Mouse (Mus musculus): ENCODE measurements around the gene Acss2.

Gene Acss2

GRCm38 (mm10) chr2:155569223-155569807 is 51.6 kb downstream of the Acss2 start:
- TF ChIP-seq GATA4 (IDR thresholded peaks at IDR 0.05; ENCODE audit: insufficient replicate concordance, low read length) = no peak

GRCm38 (mm10) chr2:155573001-155573400 is 55.3 kb downstream of the Acss2 start:
- no peak for TF ChIP-seq GATA4 (IDR thresholded peaks at IDR 0.05; ENCODE audit: insufficient replicate concordance, low read length)

GRCm38 (mm10) chr2:155573996-155574395 is 56.2 kb downstream of the Acss2 start:
- TF ChIP-seq GATA4 (IDR thresholded peaks at IDR 0.05; ENCODE audit: insufficient replicate concordance, low read length) = no peak

- TF ChIP-seq GATA4 (IDR thresholded peaks at IDR 0.05; ENCODE audit: insufficient replicate concordance, low read length) = no peak
These were observed 57.0 kb downstream of the Acss2 start for GRCm38 (mm10) chr2:155574700-155575099.

GRCm38 (mm10) chr2:155576656-155577055 is 58.9 kb downstream of the Acss2 start:
- no peak for TF ChIP-seq GATA4 (IDR thresholded peaks at IDR 0.05; ENCODE audit: insufficient replicate concordance, low read length)

- no peak for TF ChIP-seq GATA4 (IDR thresholded peaks at IDR 0.05; ENCODE audit: insufficient replicate concordance, low read length)
These were observed 62.6 kb downstream of the Acss2 start for GRCm38 (mm10) chr2:155580331-155580730.

- no peak for TF ChIP-seq GATA4 (IDR thresholded peaks at IDR 0.05; ENCODE audit: insufficient replicate concordance, low read length)
These were observed 64.7 kb downstream of the Acss2 start for GRCm38 (mm10) chr2:155582384-155582995.

- no peak for TF ChIP-seq GATA4 (IDR thresholded peaks at IDR 0.05; ENCODE audit: insufficient replicate concordance, low read length)
These were observed 65.2 kb downstream of the Acss2 start for GRCm38 (mm10) chr2:155582996-155583395.

GRCm38 (mm10) chr2:155583927-155584530 is 66.3 kb downstream of the Acss2 start:
- TF ChIP-seq GATA4 (IDR thresholded peaks at IDR 0.05; ENCODE audit: insufficient replicate concordance, low read length) = no peak

- no peak for TF ChIP-seq GATA4 (IDR thresholded peaks at IDR 0.05; ENCODE audit: insufficient replicate concordance, low read length)
These were observed 67.3 kb downstream of the Acss2 start for GRCm38 (mm10) chr2:155585082-155585481.

- no peak for TF ChIP-seq GATA4 (IDR thresholded peaks at IDR 0.05; ENCODE audit: insufficient replicate concordance, low read length)
These were observed 67.7 kb downstream of the Acss2 start for GRCm38 (mm10) chr2:155585486-155585885.

GRCm38 (mm10) chr2:155588136-155588535 is 70.4 kb downstream of the Acss2 start:
- TF ChIP-seq GATA4 (IDR thresholded peaks at IDR 0.05; ENCODE audit: insufficient replicate concordance, low read length) = no peak

- no peak for TF ChIP-seq GATA4 (IDR thresholded peaks at IDR 0.05; ENCODE audit: insufficient replicate concordance, low read length)
These were observed 71.8 kb downstream of the Acss2 start for GRCm38 (mm10) chr2:155589521-155589920.

GRCm38 (mm10) chr2:155590876-155591275 is 73.1 kb downstream of the Acss2 start:
- no peak for TF ChIP-seq GATA4 (IDR thresholded peaks at IDR 0.05; ENCODE audit: insufficient replicate concordance, low read length)

GRCm38 (mm10) chr2:155591676-155592075 is 73.9 kb downstream of the Acss2 start:
- TF ChIP-seq GATA4 (IDR thresholded peaks at IDR 0.05; ENCODE audit: insufficient replicate concordance, low read length) = no peak

GRCm38 (mm10) chr2:155592137-155592853 is 74.5 kb downstream of the Acss2 start, which contains the start of gene Gss:
Gss (minus strand) TSS chr2:155592810.
- peak; percentile 39; the same call in 1 of the 2 replicates for TF ChIP-seq GATA4 (IDR thresholded peaks at IDR 0.05; ENCODE audit: insufficient replicate concordance, low read length)

Data from liver, adult (tissue).